Mouse (Mus musculus) erythroblast, embryonic 14.5 days (primary cell): ENCODE results near the gene Myo18a. TPM values are rescaled to one million over a fixed set of nuclear protein-coding genes. Genes with fewer than 3 reads are reported as not detected.

Experiments
- H3K27me3 ChIP-seq: 2 replicates; pipeline ENCODE4 v1.6.1; 2012; ENCODE audit warnings: inconsistent platforms; ENCODE audit not compliant: control insufficient read depth
- H3K36me3 ChIP-seq: 2 replicates; pipeline ENCODE4 v1.6.1; 2012; ENCODE audit warnings: mild to moderate bottlenecking, inconsistent platforms; ENCODE audit not compliant: control insufficient read depth
- H3K4me1 ChIP-seq: 2 replicates; pipeline ENCODE4 v1.6.1; 2012; ENCODE audit warnings: inconsistent platforms; ENCODE audit not compliant: control insufficient read depth
- H3K4me3 ChIP-seq: replicated peaks from 2 replicates; pipeline ENCODE3; 2012; ENCODE audit warnings: moderate library complexity, mild to moderate bottlenecking, inconsistent platforms
- H3K9me3 ChIP-seq: 2 replicates; pipeline ENCODE4 v1.6.1; 2012; ENCODE audit warnings: low read length, inconsistent platforms, mixed read lengths; ENCODE audit not compliant: control insufficient read depth
- GATA1 ChIP-seq: IDR thresholded peaks from 2 replicates; pipeline ENCODE4 v1.6.1; 2012; ENCODE audit warnings: low read length, inconsistent platforms, mixed read lengths
- TAL1 ChIP-seq: IDR thresholded peaks from 3 replicates; pipeline ENCODE4 v1.6.1; 2012; ENCODE audit warnings: low read length, inconsistent platforms, mixed read lengths
- polyA plus RNA-seq: library from polyadenylated mRNA; stranded (reverse); fragments of >175 nt; gene quantifications from 2 replicates; pipeline ENCODE4 v1.2.3, GENCODE M21; 2012

Gene Myo18a
- polyA plus RNA-seq, 1 experiment, result 5.1 TPM

DNA sequence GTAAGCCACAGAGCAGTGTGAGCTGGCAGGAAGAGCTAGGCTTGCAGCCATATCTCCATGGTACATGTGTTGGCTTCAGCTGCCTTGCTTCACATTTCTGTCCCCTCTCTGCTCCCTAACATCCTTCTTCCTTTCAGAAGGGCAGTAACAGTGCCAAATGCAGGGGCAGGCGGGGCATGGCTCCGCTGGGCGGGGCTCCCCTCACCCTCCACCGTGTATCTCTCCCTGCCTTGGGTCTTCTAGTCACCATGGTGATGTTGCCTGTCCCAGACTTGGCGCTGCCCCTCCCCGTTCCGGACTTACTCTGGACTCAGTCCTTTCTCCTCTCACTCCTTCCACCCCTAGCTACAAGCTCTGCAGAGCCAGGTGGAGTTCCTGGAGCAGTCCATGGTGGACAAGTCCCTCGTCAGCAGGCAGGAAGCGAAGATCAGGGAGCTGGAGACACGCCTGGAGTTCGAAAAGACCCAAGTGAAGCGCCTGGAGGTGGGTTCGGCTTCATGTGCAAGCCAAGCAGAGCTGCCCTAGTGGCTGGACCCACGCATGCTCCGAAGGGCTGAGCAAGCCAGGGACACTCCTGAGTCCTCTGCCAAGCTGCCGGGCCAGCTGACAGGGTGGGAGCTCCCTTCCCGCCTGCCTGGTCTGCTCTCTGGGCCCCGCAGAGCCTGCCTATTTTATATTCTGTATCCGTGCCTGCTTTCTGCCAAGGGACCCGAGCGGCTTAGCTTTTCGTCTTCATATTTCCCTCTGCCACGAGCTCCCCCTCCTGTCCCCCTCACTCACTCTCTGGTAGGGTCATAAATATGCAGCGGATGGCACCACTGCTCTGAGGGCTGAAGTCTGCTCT, 87.6 kb downstream of the Myo18a start:
- Histone ChIP-seq H3K36me3 (peaks cover 94% of the 10 kb centered on the region), H3K9me3 (no peaks in the 10 kb centered on the region), H3K27me3 (no peaks in the 10 kb centered on the region), H3K4me3 (no peak overlapping the region), H3K4me1 (peaks cover 2% of the 10 kb centered on the region)
- no peak for TF ChIP-seq GATA1
- no peak for TF ChIP-seq TAL1

DNA sequence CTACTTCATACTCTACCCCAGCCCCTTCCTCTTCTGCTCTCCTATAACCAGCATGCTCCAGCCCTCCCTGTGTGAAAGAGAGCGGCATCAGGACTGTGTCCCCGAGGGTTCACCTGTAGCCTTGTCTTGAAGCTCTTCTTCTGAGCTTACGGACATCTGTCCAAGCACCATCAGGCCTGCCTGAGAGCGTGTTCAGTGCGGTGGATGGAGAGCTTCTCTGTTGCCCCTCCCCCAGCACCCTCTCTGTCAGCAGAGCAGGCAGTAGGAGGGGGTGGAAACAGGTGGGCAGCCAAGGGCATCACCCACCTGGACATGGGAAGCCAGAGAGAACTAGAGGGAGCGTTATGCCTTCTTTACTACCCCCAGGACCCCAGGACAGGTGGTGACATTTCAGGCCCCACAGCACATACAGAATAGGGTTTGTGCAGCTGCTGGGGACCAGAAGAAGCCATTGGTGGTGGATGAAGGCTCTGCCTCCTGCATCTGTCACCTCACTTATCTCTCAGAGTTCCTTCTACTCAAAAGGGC, 88.5 kb downstream of the Myo18a start:
- H3K27me3 ChIP-seq, result no peaks in the 10 kb centered on the region
- no peak overlapping the region for H3K4me3 ChIP-seq
- H3K36me3 ChIP-seq, result peaks cover 94% of the 10 kb centered on the region
- TF ChIP-seq GATA1 (no peak), TAL1 (no peak)
- H3K9me3 ChIP-seq, result no peaks in the 10 kb centered on the region
- peaks cover 2% of the 10 kb centered on the region for H3K4me1 ChIP-seq

DNA sequence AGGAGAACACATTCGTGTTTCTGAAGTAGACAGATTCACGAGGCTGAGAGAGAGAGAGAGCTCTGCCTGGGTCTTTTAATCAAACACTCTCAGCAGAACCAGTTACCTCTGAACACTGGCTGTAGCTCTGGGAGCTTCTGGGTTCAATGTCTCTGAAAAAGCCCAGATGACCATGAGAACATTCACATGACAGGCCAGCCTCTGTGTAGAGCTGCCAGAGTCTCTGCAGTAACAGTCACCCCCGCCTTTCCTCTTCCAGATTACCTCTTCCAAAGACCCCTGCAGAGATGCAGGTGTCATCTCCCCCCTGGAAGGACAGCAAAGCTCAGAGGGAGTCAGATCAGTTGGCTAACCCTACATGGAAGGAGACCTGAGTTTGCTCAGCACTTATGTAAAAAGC, 89.1 kb downstream of the Myo18a start:
- TF ChIP-seq GATA1, result no peak
- TF ChIP-seq TAL1, result no peak
- Histone ChIP-seq H3K27me3 (no peaks in the 10 kb centered on the region), H3K36me3 (peaks cover 94% of the 10 kb centered on the region), H3K4me1 (peaks cover 2% of the 10 kb centered on the region), H3K9me3 (no peaks in the 10 kb centered on the region), H3K4me3 (no peak overlapping the region)

DNA sequence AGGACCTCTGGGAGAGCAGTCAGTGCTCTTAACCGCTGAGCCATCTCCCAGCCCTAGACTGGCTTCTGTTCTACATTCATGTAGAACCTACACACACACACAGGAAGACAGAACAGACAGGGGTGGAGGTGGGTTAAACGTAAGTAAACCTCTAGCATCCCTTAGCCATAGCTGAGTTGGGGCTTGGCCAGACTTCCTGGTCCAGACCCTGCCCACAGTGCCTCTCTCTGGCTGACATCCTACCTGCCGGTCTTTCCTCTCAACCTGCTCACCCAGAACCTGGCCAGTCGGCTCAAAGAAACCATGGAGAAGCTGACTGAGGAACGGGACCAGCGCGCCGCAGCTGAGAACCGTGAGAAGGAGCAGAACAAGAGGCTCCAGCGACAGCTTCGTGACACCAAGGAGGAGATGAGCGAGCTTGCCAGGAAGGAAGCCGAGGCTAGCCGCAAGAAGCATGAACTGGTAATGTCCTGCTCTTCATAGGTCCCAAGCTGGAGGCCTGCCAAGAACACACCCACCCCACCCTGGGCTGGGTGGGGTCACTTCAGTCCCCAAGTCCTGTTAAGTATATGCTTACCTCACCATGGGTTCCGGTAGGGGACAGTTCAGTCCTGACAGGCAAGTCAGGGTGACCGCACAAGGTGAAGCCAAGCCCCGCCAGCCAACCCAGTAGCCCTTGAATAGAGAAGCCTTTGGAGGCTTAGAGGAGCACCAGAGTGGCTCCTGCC, 90.1 kb downstream of the Myo18a start:
- TF ChIP-seq GATA1 (no peak), TAL1 (no peak)
- Histone ChIP-seq H3K4me1 (peaks cover 2% of the 10 kb centered on the region), H3K36me3 (peaks cover 94% of the 10 kb centered on the region), H3K4me3 (no peak overlapping the region), H3K9me3 (no peaks in the 10 kb centered on the region), H3K27me3 (no peaks in the 10 kb centered on the region)

DNA sequence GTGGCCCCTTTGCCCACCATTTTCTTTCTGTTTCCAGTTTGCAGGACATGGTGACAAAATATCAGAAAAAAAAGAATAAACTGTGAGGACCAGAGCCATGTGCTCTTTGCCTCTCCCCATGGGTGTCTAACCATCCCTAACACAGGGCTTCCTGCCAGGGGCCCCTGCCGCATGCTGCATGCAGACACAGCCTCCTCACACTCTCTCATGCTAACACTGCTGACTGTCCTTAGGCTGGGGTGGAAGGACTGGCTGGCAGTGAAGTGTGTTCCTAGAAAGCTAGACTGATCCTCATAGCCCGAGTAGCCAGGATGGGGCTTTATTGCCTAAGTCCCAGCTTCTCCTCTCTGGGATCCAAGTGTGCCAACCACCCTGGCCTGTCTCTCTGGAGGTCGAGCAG, 91.6 kb downstream of the Myo18a start:
- TF ChIP-seq GATA1 (no peak), TAL1 (no peak)
- peaks cover 94% of the 10 kb centered on the region for H3K36me3 ChIP-seq

DNA sequence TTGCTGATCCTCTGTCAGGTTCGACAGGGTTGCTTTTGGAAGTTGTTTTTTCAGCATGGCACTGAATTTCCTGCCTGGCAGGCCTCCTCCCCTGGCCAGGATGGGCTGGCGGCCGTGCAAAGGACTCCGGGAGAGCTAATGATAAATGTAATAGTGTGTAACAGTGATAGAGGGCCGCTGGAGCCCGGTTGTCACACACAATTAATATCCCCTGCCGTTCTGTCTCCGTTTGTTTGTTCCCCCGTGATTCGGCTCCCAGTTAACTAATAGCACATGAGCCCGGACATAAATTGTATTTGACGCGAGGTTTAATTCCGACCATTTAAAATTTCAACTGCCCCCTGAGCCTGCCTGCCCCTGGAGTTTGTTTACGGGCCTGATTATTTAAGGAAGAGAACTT, 92.3 kb downstream of the Myo18a start:
- Histone ChIP-seq H3K36me3 (peaks cover 94% of the 10 kb centered on the region), H3K4me1 (peaks cover 2% of the 10 kb centered on the region), H3K4me3 (no peak overlapping the region), H3K27me3 (no peaks in the 10 kb centered on the region), H3K9me3 (no peaks in the 10 kb centered on the region)
- no peak for TF ChIP-seq GATA1

More for the DNA sequence above, 91.6 kb downstream of the Myo18a start:
- no peaks in the 10 kb centered on the region for H3K27me3 ChIP-seq
- no peak overlapping the region for H3K4me3 ChIP-seq
- peaks cover 2% of the 10 kb centered on the region for H3K4me1 ChIP-seq
- no peaks in the 10 kb centered on the region for H3K9me3 ChIP-seq

DNA sequence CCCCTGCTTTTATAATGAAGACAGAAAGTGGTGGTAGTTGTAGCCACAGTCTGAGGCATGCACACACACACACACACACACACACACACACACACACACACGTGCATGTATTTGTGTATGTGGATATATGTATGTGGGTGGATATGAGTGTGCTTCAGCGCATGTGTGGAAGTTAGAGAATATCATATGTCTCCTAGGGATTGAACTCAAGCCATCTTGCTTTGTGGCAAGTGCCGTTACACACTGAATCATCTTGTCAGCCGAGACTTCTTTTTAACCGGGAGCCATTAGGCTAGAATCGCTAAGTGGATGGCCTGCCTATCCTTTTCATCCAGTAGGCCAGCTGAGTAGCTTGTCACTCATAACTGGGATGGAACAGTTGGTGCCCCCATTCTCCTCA, 94.0 kb downstream of the Myo18a start:
- H3K9me3 ChIP-seq, result no peaks in the 10 kb centered on the region
- peaks cover 93% of the 10 kb centered on the region for H3K36me3 ChIP-seq
- TF ChIP-seq GATA1 (no peak), TAL1 (no peak)
- H3K27me3 ChIP-seq, result no peaks in the 10 kb centered on the region
- no peak overlapping the region for H3K4me3 ChIP-seq
- peaks cover 2% of the 10 kb centered on the region for H3K4me1 ChIP-seq

DNA sequence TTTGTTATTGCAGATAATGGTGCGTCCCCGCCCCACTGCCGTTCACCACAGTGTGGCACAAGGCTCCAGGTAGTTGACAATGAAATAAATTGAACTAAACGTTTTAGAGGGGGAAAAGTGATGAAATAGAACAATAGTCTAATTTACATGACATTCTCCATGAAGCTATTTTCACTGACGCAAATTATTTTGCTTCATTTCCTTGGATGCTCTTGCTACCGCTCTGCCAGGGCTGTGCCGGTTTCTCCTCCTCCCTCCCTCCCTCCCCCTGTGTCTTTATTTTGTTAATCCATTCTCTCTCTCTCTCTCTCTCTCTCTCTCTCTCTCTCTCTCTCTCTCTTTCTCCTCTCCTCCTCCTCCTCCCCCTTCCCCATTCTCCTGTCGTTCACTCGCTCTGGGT, 95.5 kb downstream of the Myo18a start:
- H3K4me1 ChIP-seq, result no peaks in the 10 kb centered on the region; the same call in none of the 2 replicates
- H3K27me3 ChIP-seq, result no peaks in the 10 kb centered on the region
- H3K9me3 ChIP-seq, result no peaks in the 10 kb centered on the region
- no peak overlapping the region for H3K4me3 ChIP-seq
- H3K36me3 ChIP-seq, result peaks cover 83% of the 10 kb centered on the region
- TF ChIP-seq GATA1, result no peak
- TF ChIP-seq TAL1, result no peak

DNA sequence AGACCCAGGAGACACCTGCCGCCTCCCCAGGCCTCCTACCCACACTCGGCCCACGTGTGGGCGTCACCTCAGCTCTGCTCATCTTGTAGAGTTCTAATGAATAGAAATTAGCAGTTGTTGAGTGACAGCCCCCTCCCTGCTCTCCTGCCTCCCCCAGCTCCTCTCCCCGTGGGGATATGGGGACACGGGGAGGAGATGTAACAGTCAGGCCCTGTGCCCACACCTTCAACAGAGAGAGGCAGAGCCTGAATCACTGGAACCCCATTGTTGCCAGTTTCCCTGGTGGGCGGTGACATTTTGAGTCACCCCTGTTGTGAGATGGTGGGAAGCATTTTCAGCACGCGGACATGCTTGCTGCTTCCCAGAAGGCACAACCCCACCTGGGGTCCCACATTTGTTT, 97.9 kb downstream of the Myo18a start:
- TF ChIP-seq GATA1 (no peak), TAL1 (no peak)
- Histone ChIP-seq H3K4me1 (no peaks in the 10 kb centered on the region), H3K9me3 (no peaks in the 10 kb centered on the region), H3K27me3 (no peaks in the 10 kb centered on the region), H3K4me3 (no peak overlapping the region), H3K36me3 (peaks cover 82% of the 10 kb centered on the region)
